ENCODE assay signal across 8 mouse cellular contexts in the genomic region with DNA sequence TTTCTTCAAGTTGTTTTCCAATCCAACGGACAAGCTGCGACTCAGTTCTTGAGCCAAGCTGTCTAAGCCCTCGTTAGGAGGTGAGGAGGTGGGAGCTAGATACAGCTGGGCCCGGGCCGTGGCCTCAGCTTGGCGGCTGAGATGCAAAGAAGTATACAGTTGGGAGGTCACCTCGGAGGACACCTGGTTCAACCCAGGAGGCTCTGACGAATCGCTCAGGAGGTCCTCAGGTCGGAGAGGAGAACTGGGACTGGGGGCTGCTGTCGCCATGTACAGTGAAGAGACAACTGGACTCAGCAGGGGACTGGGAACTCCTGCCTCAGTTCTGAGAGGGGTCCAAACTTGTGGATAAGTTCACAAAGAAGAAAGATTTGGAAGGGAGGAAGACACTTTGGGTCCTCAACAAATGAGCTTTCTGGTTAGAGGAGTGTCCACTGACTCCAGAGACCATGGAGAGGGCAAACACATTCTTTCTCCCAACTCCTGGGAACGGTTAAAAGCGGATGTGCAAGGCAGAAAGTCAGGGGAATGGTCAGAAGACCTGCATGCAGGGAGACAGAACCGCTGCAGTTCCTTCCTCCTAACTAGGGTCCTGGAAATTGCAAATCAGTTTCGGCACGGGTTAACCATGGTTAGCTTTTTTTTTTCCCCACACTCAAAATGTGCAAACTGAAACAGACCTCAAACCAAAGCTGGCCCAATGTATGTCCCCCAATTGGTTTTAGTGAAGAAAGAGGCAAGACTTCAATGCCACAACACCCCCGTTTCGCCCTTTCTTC. TPM values are rescaled to one million over a fixed set of nuclear protein-coding genes. Genes with fewer than 3 reads are reported as not detected.
A peak's percentile ranks its signal among the peaks of the same experiment; 100 is the strongest.
DNase-seq lines count a peak whose midpoint lies in the region; ATAC-seq and TF ChIP-seq lines count a peak whose summit lies in the region.

No protein-coding gene starts in this region.

- peaks cover 39% of the 10 kb centered on the region for H3K4me1 ChIP-seq in heart, embryonic 15.5 days (replicated peaks)
- peaks cover 67% of the 10 kb centered on the region for H3K4me1 ChIP-seq in midbrain, embryonic 10.5 days

- peak overlapping the region; percentile 64 for H3K4me3 ChIP-seq in layer of hippocampus, adult 2 months
- peak overlapping the region; percentile 62 for H3K4me3 ChIP-seq in heart, embryonic 15.5 days
- H3K4me3 ChIP-seq in midbrain, embryonic 10.5 days, result peak overlapping the region; percentile 73

- H3K27ac ChIP-seq in layer of hippocampus, adult 2 months, result peak overlapping the region; percentile 90
- H3K27ac ChIP-seq in heart, embryonic 15.5 days, result peak overlapping the region; percentile 89
- H3K27ac ChIP-seq in midbrain, embryonic 10.5 days (replicated peaks), result peak overlapping the region; percentile 97

- 20% methylated on average over 18 of the region's 18 CpGs for WGBS in heart, embryonic 15.5 days
- 35% methylated on average over 18 of the region's 18 CpGs for WGBS in midbrain, embryonic 10.5 days

- H3K9me3 ChIP-seq in heart, embryonic 15.5 days (replicated peaks), result no peaks in the 10 kb centered on the region
- no peaks in the 10 kb centered on the region for H3K9me3 ChIP-seq in midbrain, embryonic 10.5 days (replicated peaks)

- TF ChIP-seq CTCF in layer of hippocampus, adult 2 months (conservative IDR thresholded peaks at IDR 0.05), result no peak

- peak overlapping the region; percentile 85 for H3K9ac ChIP-seq in heart, embryonic 15.5 days

- no peak for ATAC-seq in heart, embryonic 15.5 days (replicated peaks; ENCODE audit: insufficient number of reproducible peaks, insufficient read depth, low FRiP score, low read depth)

- DNase-seq in layer of hippocampus, adult 2 months (ENCODE audit: low spot score in 2 of 2), result no peak
- DNase-seq in layer of hippocampus, postnatal 36 days, result no peak
- peak; percentile 23 for DNase-seq in adipocyte (ENCODE audit: low spot score)
- DNase-seq in midbrain, embryonic 10.5 days (ENCODE audit: low spot score), result peak; percentile 19
- DNase-seq in urinary bladder, postnatal 4 days (ENCODE audit: low spot score in 2 of 2), result no peak
- no peak for DNase-seq in right cerebral cortex, postnatal 36 days (ENCODE audit: low spot score in 2 of 2)
- DNase-seq in cerebellum, adult 11 months, result no peak

- peak overlapping the region; percentile 72 for H3K4me2 ChIP-seq in heart, embryonic 15.5 days

- peaks cover 15% of the 10 kb centered on the region for H3K27me3 ChIP-seq in heart, embryonic 15.5 days
- peaks cover 17% of the 10 kb centered on the region for H3K27me3 ChIP-seq in midbrain, embryonic 10.5 days (ENCODE audit: low read depth, poor library complexity, severe bottlenecking)

- H3K36me3 ChIP-seq in heart, embryonic 15.5 days, result peaks cover 20% of the 10 kb centered on the region
- peaks cover 33% of the 10 kb centered on the region for H3K36me3 ChIP-seq in midbrain, embryonic 10.5 days

RNA-seq across cellular contexts. Expression of a gene that starts 0.7 kb away (rescaled TPM):
- total RNA-seq in layer of hippocampus, adult 2 months (2021), result 10 to 100 TPM; 13.9 to 17.8 TPM
- total RNA-seq in layer of hippocampus, postnatal 36 days (2021), result 10 to 100 TPM; 15.1 to 15.2 TPM
- polyA plus RNA-seq in heart, embryonic 15.5 days (2015; fragmentation: Nextera tagmentation; extraction: Ambion mirVana), result 12.7 and 17.2 TPM in 2 replicates
- polyA plus RNA-seq in midbrain, embryonic 10.5 days (2016; fragmentation: Nextera tagmentation; extraction: Ambion mirVana), result 39.9 TPM in 2 replicates

RNA-seq across cellular contexts. Expression of a gene that starts 0.9 kb away (rescaled TPM):
- total RNA-seq in layer of hippocampus, adult 2 months (2021), result 10 to 100 TPM; 63.0 to 63.5 TPM
- 10 to 100 TPM; 66.5 to 66.6 TPM for total RNA-seq in layer of hippocampus, postnatal 36 days (2021)
- polyA plus RNA-seq in heart, embryonic 15.5 days (2015; fragmentation: Nextera tagmentation; extraction: Ambion mirVana), result 163 and 164 TPM in 2 replicates
- polyA plus RNA-seq in midbrain, embryonic 10.5 days (2016; fragmentation: Nextera tagmentation; extraction: Ambion mirVana), result 174 and 188 TPM in 2 replicates

RNA-seq across cellular contexts. Expression of a gene that starts 3.2 kb away (rescaled TPM):
- total RNA-seq in layer of hippocampus, adult 2 months (2021), result 10 to 100 TPM; 20.6 to 26.1 TPM
- 10 to 100 TPM; 21.4 to 21.8 TPM for total RNA-seq in layer of hippocampus, postnatal 36 days (2021)
- polyA plus RNA-seq in heart, embryonic 15.5 days (2015; fragmentation: Nextera tagmentation; extraction: Ambion mirVana), result 0.77 and 1.1 TPM in 2 replicates
- 1.4 and 2.3 TPM in 2 replicates for polyA plus RNA-seq in midbrain, embryonic 10.5 days (2016; fragmentation: Nextera tagmentation; extraction: Ambion mirVana)

RNA-seq across cellular contexts. Expression of a gene that starts 17.4 kb away (rescaled TPM):
- 100 to 1,000 TPM; 110 to 117 TPM for total RNA-seq in layer of hippocampus, adult 2 months (2021)
- total RNA-seq in layer of hippocampus, postnatal 36 days (2021), result 100 to 1,000 TPM; 111 to 119 TPM
- polyA plus RNA-seq in heart, embryonic 15.5 days (2015; fragmentation: Nextera tagmentation; extraction: Ambion mirVana), result 6.6 and 7.3 TPM in 2 replicates
- polyA plus RNA-seq in midbrain, embryonic 10.5 days (2016; fragmentation: Nextera tagmentation; extraction: Ambion mirVana), result 18.1 and 24.6 TPM in 2 replicates

RNA-seq across cellular contexts. Expression of a gene that starts 46.3 kb away (rescaled TPM):
- total RNA-seq in layer of hippocampus, adult 2 months (2021), result 100 to 1,000 TPM; 541 to 561 TPM
- total RNA-seq in layer of hippocampus, postnatal 36 days (2021), result 100 to 1,000 TPM; 537 to 553 TPM
- polyA plus RNA-seq in heart, embryonic 15.5 days (2015; fragmentation: Nextera tagmentation; extraction: Ambion mirVana), result 14.2 and 22.9 TPM in 2 replicates
- polyA plus RNA-seq in midbrain, embryonic 10.5 days (2016; fragmentation: Nextera tagmentation; extraction: Ambion mirVana), result 41.7 and 50.6 TPM in 2 replicates

Comparison
In these comparisons a context has a peak if more than half of its experiments do, and no peak if none do; other contexts are left out.
1. DNase-seq: peak in adipocyte (single experiment) and midbrain, embryonic 10.5 days (single experiment); none in layer of hippocampus, adult 2 months (0 of 2), layer of hippocampus, postnatal 36 days (0 of 2), urinary bladder, postnatal 4 days (0 of 2), right cerebral cortex, postnatal 36 days (0 of 2) and cerebellum, adult 11 months (single experiment).
2. Peak in every context shown above with its lines, with median percentiles within 50 percentile points of each other: H3K27ac ChIP-seq and H3K4me3 ChIP-seq.